ENCODE assay signal across 12 mouse cellular contexts in the genomic region with DNA sequence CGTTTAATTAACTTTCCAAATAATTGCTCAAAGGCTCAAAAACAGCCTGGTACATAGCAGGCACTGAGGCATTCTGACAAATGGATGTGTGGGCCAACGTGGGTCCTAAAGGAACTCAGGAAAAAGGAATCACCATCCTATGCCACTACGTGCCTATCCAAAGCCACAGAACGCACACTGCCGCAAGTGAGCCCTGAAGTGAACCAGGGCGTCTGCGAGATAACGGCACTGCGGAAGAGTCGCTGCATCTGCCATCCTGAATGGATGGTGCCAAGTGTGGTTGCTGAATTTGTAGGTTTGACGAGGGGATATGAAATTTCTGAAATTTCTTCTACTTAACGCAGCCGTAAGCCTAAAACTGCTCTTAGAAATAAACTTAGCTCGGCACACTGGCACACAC. TPM values are rescaled to one million over a fixed set of nuclear protein-coding genes. Genes with fewer than 3 reads are reported as not detected.
DNase-seq lines count a peak whose midpoint lies in the region; ATAC-seq lines count a peak whose summit lies in the region.
"Had no signal": no experiment of that assay in that cellular context is flagged by ENCODE, and none has a peak within 500 bp of the region (broad histone marks: within the 10 kb centered on the region; RNA-seq: fewer than 3 reads in every experiment).

No protein-coding gene starts in this region.

- no peak overlapping the region for H3K9ac ChIP-seq in forebrain, embryonic 15.5 days (replicated peaks)
- H3K9ac ChIP-seq in forebrain, embryonic 12.5 days: no peak overlapping the region
- no peak overlapping the region for H3K9ac ChIP-seq in liver, embryonic 11.5 days (ENCODE audit: low read depth, low read length)
- H3K9ac ChIP-seq in embryonic facial prominence, embryonic 13.5 days: no peak overlapping the region
- no peak overlapping the region for H3K9ac ChIP-seq in midbrain, embryonic 16.5 days (ENCODE audit: low read depth, low read length)
- H3K9ac ChIP-seq: liver, embryonic 14.5 days had no signal

- H3K27ac ChIP-seq in forebrain, embryonic 15.5 days (replicated peaks): 0 out of 2 replicates have a peak overlapping the region, but pooled peaks have one; percentile 50
- no peak overlapping the region for H3K27ac ChIP-seq in forebrain, embryonic 12.5 days
- H3K27ac ChIP-seq in liver, embryonic 11.5 days (ENCODE audit: low read depth, low read length): peak overlapping the region; percentile 17; the same call in 1 of the 2 replicates
- peak overlapping the region; percentile 82 for H3K27ac ChIP-seq in embryonic facial prominence, embryonic 13.5 days
- peak overlapping the region; percentile 73 for H3K27ac ChIP-seq in midbrain, embryonic 16.5 days (ENCODE audit: low read length)
- H3K27ac ChIP-seq: heart, adult 2 months; liver, embryonic 14.5 days had no signal

- H3K4me3 ChIP-seq in forebrain, embryonic 15.5 days: no peak overlapping the region
- no peak overlapping the region for H3K4me3 ChIP-seq in forebrain, embryonic 12.5 days (replicated peaks)
- no peak overlapping the region for H3K4me3 ChIP-seq in liver, embryonic 11.5 days (ENCODE audit: low read depth, low read length)
- H3K4me3 ChIP-seq in embryonic facial prominence, embryonic 13.5 days: no peak overlapping the region
- no peak overlapping the region for H3K4me3 ChIP-seq in midbrain, embryonic 16.5 days (ENCODE audit: low read depth, low read length)
- H3K4me3 ChIP-seq: heart, adult 2 months had no signal

- H3K9me3 ChIP-seq in forebrain, embryonic 15.5 days: no peaks in the 10 kb centered on the region
- no peaks in the 10 kb centered on the region for H3K9me3 ChIP-seq in forebrain, embryonic 12.5 days
- H3K9me3 ChIP-seq in liver, embryonic 11.5 days (ENCODE audit: control insufficient read depth, low read length): no peaks in the 10 kb centered on the region
- H3K9me3 ChIP-seq in embryonic facial prominence, embryonic 13.5 days: no peaks in the 10 kb centered on the region
- no peaks in the 10 kb centered on the region for H3K9me3 ChIP-seq in midbrain, embryonic 16.5 days (replicated peaks; ENCODE audit: control insufficient read depth, low read length, poor library complexity, severe bottlenecking)

- no peak for DNase-seq in liver, embryonic 11.5 days (ENCODE audit: low spot score)
- DNase-seq in liver: no peak
- DNase-seq in urinary bladder, postnatal 25 days (ENCODE audit: low spot score): no peak
- DNase-seq in heart, adult 9 months (ENCODE audit: low spot score in 2 of 2): no peak
- DNase-seq: cerebellum, adult 8-10 months; heart, adult 2 months; heart, postnatal 36 days had no signal

- H3K4me2 ChIP-seq in forebrain, embryonic 15.5 days (replicated peaks): no peak overlapping the region
- no peak overlapping the region for H3K4me2 ChIP-seq in forebrain, embryonic 12.5 days
- H3K4me2 ChIP-seq in liver, embryonic 11.5 days: no peak overlapping the region; the same call in 1 of the 2 replicates
- H3K4me2 ChIP-seq in embryonic facial prominence, embryonic 13.5 days: no peak overlapping the region
- 0 out of 2 replicates have a peak overlapping the region, but pooled peaks have one; percentile 14 for H3K4me2 ChIP-seq in midbrain, embryonic 16.5 days (ENCODE audit: low read length)

- H3K4me1 ChIP-seq in forebrain, embryonic 15.5 days: peaks cover 20% of the 10 kb centered on the region
- H3K4me1 ChIP-seq in forebrain, embryonic 12.5 days: peaks cover 19% of the 10 kb centered on the region
- peaks cover 29% of the 10 kb centered on the region for H3K4me1 ChIP-seq in liver, embryonic 11.5 days (replicated peaks; ENCODE audit: control insufficient read depth, insufficient read depth, low read length)
- H3K4me1 ChIP-seq in embryonic facial prominence, embryonic 13.5 days: peaks cover 23% of the 10 kb centered on the region
- peaks cover 16% of the 10 kb centered on the region for H3K4me1 ChIP-seq in midbrain, embryonic 16.5 days (ENCODE audit: control insufficient read depth, insufficient read depth, low read length)

- no peaks in the 10 kb centered on the region for H3K36me3 ChIP-seq in forebrain, embryonic 15.5 days
- no peaks in the 10 kb centered on the region for H3K36me3 ChIP-seq in forebrain, embryonic 12.5 days (replicated peaks)
- no peaks in the 10 kb centered on the region for H3K36me3 ChIP-seq in liver, embryonic 11.5 days (ENCODE audit: control insufficient read depth, insufficient read depth, low read length)
- no peaks in the 10 kb centered on the region for H3K36me3 ChIP-seq in embryonic facial prominence, embryonic 13.5 days
- H3K36me3 ChIP-seq in midbrain, embryonic 16.5 days (ENCODE audit: control insufficient read depth, insufficient read depth, low read length): no peaks in the 10 kb centered on the region

- H3K27me3 ChIP-seq in forebrain, embryonic 15.5 days: no peaks in the 10 kb centered on the region
- H3K27me3 ChIP-seq in forebrain, embryonic 12.5 days: no peaks in the 10 kb centered on the region
- no peaks in the 10 kb centered on the region for H3K27me3 ChIP-seq in liver, embryonic 11.5 days (replicated peaks; ENCODE audit: control insufficient read depth, insufficient read depth, low read length)
- no peaks in the 10 kb centered on the region for H3K27me3 ChIP-seq in embryonic facial prominence, embryonic 13.5 days
- no peaks in the 10 kb centered on the region for H3K27me3 ChIP-seq in midbrain, embryonic 16.5 days (ENCODE audit: control insufficient read depth, insufficient read depth, low read depth, low read length)

- ATAC-seq in forebrain, embryonic 15.5 days (replicated peaks): no peak
- no peak for ATAC-seq in forebrain, embryonic 12.5 days (ENCODE audit: low FRiP score)
- no peak for ATAC-seq in liver, embryonic 11.5 days (replicated peaks; ENCODE audit: low FRiP score)
- ATAC-seq in embryonic facial prominence, embryonic 13.5 days (ENCODE audit: insufficient number of reproducible peaks, insufficient read depth, low FRiP score, low TSS enrichment, low read depth): no peak
- no peak for ATAC-seq in midbrain, embryonic 16.5 days

- 74% methylated on average over 14 of the region's 14 CpGs for WGBS in forebrain, embryonic 15.5 days
- WGBS in forebrain, embryonic 12.5 days: 92% methylated on average over 14 of the region's 14 CpGs
- WGBS in liver, embryonic 11.5 days: 73% methylated on average over 14 of the region's 14 CpGs
- WGBS in embryonic facial prominence, embryonic 13.5 days: 82% methylated on average over 14 of the region's 14 CpGs
- WGBS in midbrain, embryonic 16.5 days: 83% methylated on average over 14 of the region's 14 CpGs

RNA-seq across cellular contexts. Expression of a gene that starts 54.6 kb away (rescaled TPM):
- polyA plus RNA-seq in forebrain, embryonic 15.5 days (2015; fragmentation: Nextera tagmentation; extraction: Ambion mirVana): 3.3 and 3.7 TPM in 2 replicates
- polyA plus RNA-seq in forebrain, embryonic 12.5 days (2016; fragmentation: Nextera tagmentation; extraction: Ambion mirVana): 2.1 and 2.7 TPM in 2 replicates
- polyA plus RNA-seq in liver, embryonic 11.5 days (2014; fragmentation: Nextera tagmentation; extraction: Ambion mirVana): 5.1 TPM in 2 replicates
- polyA plus RNA-seq in embryonic facial prominence, embryonic 13.5 days (2015; fragmentation: Nextera tagmentation; extraction: Ambion mirVana): 2.8 and 3.2 TPM in 2 replicates
- polyA plus RNA-seq in midbrain, embryonic 16.5 days (2015; fragmentation: Nextera tagmentation; extraction: Ambion mirVana): 5.4 and 5.9 TPM in 2 replicates
